Mouse (Mus musculus): ENCODE results near the gene Ccdc14. TPM values are rescaled to one million over a fixed set of nuclear protein-coding genes. Genes with fewer than 3 reads are reported as not detected.

Ccdc14 gene
- total RNA-seq, 2 experiments from 2014 or later, result 6.5 to 7.2 TPM

Other genes with a start within 250 kb of the Ccdc14 start
- 10 to 100 TPM; 22.6 to 24.6 TPM for gene Kalrn, start 117.1 kb upstream of the Ccdc14 start, total RNA-seq (2021)
- not detected for gene Ropn1, start 40.7 kb upstream of the Ccdc14 start, total RNA-seq (2021)
- gene Mylk, start 54.6 kb downstream of the Ccdc14 start, total RNA-seq (2021), result 10 to 100 TPM; 39.2 to 51.6 TPM